Mouse (Mus musculus) bone marrow macrophage, adult 2 months (primary cell): ENCODE data around the gene Tlr9. TPM values are rescaled to one million over a fixed set of nuclear protein-coding genes. Genes with fewer than 3 reads are reported as not detected.

Source experiments
- H3K27ac ChIP-seq: 2 replicates; pipeline ENCODE4 v1.5.1; 2012; ENCODE audit warnings: low read depth, low read length; ENCODE audit not compliant: insufficient read depth
- H3K4me1 ChIP-seq: 2 replicates; pipeline ENCODE4 v1.6.1; 2012; ENCODE audit warnings: low read length; ENCODE audit not compliant: control insufficient read depth, insufficient read depth
- H3K4me3 ChIP-seq: 2 replicates; pipeline ENCODE4 v1.5.1; 2012; ENCODE audit warnings: mild to moderate bottlenecking, low read length, moderate library complexity; ENCODE audit not compliant: insufficient read depth
- CTCF ChIP-seq: IDR thresholded peaks from 2 replicates; pipeline ENCODE4 v1.5.1; 2012; ENCODE audit warnings: low read depth, mild to moderate bottlenecking, low read length, moderate library complexity
- POLR2A ChIP-seq: IDR thresholded peaks from 2 replicates; pipeline ENCODE4 v1.6.1; 2012; ENCODE audit warnings: mild to moderate bottlenecking, low read depth, low read length, borderline replicate concordance
- polyA plus RNA-seq: library from polyadenylated mRNA; stranded (reverse); fragments of >200 nt; gene quantifications from 2 replicates; pipeline ENCODE4 v1.2.4, GENCODE M21; 2012; ENCODE audit not compliant: missing spikeins, insufficient read depth, insufficient read length

Tlr9 gene
- 41.6 and 61.6 TPM in 2 replicates for polyA plus RNA-seq

GRCm38 (mm10) chr9:106222261-106222851 lies at the start of gene Tlr9:
Gene Tlr9, plus strand, starts transcription at chr9:106222598.
- Histone ChIP-seq H3K4me3 (peak within 1 kb of the TSS; percentile 56), H3K27ac (peak within 1 kb of the TSS; percentile 92), H3K4me1 (peaks cover 49% of the 10 kb centered on the region)
- TF ChIP-seq CTCF = no peak
- TF ChIP-seq POLR2A = no peak

DNA sequence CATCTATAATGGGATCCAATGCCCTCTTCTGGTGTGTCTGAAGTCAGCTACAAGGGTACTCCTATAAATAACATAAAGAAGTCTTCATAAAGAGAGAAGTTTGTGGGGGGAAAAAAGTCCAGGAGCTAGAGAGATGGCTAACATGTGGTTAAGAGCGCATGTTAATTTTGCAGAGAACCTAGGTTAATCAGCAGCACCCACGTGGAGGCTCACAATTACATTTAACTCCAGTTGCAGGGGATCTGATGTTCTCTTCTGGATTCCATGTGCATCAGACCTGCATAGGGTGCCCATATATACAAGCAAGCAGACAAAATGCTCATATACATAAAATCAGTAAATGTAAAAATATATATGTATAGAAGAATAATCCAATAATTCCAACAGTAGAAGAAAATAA lies 49.0 kb upstream of the Tlr9 start:
- H3K27ac ChIP-seq = no peak overlapping the region
- 0 out of 2 replicates have a peak overlapping the region, but pooled peaks have one; percentile 19 for H3K4me3 ChIP-seq
- H3K4me1 ChIP-seq = peaks cover 21% of the 10 kb centered on the region
- no peak for TF ChIP-seq CTCF

GRCm38 (mm10) chr9:106175552-106176200 lies 46.7 kb upstream of the Tlr9 start:
- TF ChIP-seq POLR2A (no peak), CTCF (no peak)
- Histone ChIP-seq H3K27ac (no peak overlapping the region), H3K4me1 (peaks cover 18% of the 10 kb centered on the region), H3K4me3 (no peak overlapping the region)

GRCm38 (mm10) chr9:106176769-106177168 lies 45.6 kb upstream of the Tlr9 start:
- TF ChIP-seq POLR2A (no peak), CTCF (no peak)
- Histone ChIP-seq H3K4me1 (peaks cover 18% of the 10 kb centered on the region), H3K4me3 (no peak overlapping the region), H3K27ac (no peak overlapping the region)

GRCm38 (mm10) chr9:106177799-106178198 lies 44.6 kb upstream of the Tlr9 start:
- no peak overlapping the region for H3K4me3 ChIP-seq
- TF ChIP-seq CTCF (no peak), POLR2A (no peak)
- H3K27ac ChIP-seq = no peak overlapping the region
- H3K4me1 ChIP-seq = peaks cover 18% of the 10 kb centered on the region

DNA sequence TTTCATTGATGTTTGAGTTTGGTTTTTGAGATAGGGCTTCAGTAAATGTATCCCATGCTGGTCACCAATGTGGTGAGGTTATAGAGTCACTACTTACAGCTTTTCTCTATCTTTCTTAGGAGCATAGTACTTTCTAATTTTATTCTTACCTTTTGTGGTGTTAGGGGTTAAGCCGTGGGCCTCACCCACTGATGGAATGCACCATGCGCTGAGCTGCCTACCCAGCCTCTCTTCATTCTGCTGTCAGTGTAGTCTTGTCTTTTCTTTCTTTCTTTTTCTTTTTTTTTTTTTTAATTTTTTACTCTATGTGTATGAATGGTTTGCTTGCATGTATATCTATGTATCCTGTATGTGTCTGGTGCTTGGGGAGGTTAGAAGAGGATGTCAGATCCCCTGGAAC lies 42.9 kb upstream of the Tlr9 start:
- Histone ChIP-seq H3K27ac (no peak overlapping the region), H3K4me3 (no peak overlapping the region), H3K4me1 (peaks cover 5% of the 10 kb centered on the region; the same call in 1 of the 2 replicates)
- TF ChIP-seq CTCF = no peak
- TF ChIP-seq POLR2A = no peak

GRCm38 (mm10) chr9:106179964-106180363 lies 42.4 kb upstream of the Tlr9 start:
- no peak overlapping the region for H3K27ac ChIP-seq
- TF ChIP-seq CTCF (no peak), POLR2A (no peak)
- H3K4me1 ChIP-seq = peaks cover 5% of the 10 kb centered on the region; the same call in 1 of the 2 replicates
- H3K4me3 ChIP-seq = no peak overlapping the region

DNA sequence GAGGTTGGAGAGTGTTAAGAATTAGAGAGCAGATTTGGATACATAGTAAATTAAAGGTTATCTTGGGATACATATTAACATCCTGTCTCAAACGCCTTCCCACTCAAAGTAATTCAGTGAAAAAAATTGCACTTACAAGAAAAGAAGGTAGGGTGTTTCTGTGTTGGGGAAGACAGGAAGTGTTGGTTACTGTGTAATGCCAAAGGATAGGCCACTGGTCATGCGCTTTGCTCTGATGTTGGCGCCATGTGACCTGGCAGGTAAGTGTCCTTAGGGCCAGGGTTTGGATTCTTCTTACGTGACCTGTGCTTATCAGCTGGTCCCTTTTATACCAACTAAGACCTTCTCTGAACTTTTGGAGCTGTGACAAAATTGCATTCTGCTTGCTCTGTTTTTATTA lies 40.3 kb upstream of the Tlr9 start:
- TF ChIP-seq CTCF (no peak), POLR2A (no peak)
- Histone ChIP-seq H3K27ac (no peak overlapping the region), H3K4me3 (no peak overlapping the region), H3K4me1 (no peaks in the 10 kb centered on the region)

GRCm38 (mm10) chr9:106183996-106184395 lies 38.4 kb upstream of the Tlr9 start:
- Histone ChIP-seq H3K4me3 (no peak overlapping the region), H3K27ac (no peak overlapping the region), H3K4me1 (no peaks in the 10 kb centered on the region)
- TF ChIP-seq CTCF (no peak), POLR2A (no peak)

- no peak overlapping the region for H3K27ac ChIP-seq
- no peak for TF ChIP-seq CTCF
- no peak for TF ChIP-seq POLR2A
- no peak overlapping the region for H3K4me3 ChIP-seq
- H3K4me1 ChIP-seq = peaks cover 9% of the 10 kb centered on the region
Measured at GRCm38 (mm10) chr9:106191355-106191754, 31.0 kb upstream of the Tlr9 start.

DNA sequence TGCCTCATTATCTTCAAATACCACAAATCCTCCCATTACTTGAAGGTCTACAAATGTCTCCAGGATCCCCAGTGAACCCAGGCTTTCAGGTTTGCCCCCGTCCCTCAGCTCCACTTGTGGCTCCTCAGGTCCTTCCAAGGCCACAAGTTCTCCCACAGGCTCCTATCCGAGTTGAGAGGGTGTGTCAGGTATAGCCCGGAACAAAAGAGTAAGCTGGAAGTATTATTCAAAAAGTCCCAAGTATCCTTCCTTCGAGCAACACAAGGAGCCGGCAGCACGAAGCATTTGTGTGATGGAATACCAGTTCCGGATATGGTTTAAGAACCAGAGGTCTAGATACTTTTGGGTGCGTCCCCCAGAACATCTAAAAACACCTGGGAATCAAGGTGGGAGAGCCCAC lies 30.4 kb upstream of the Tlr9 start:
- no peak overlapping the region for H3K27ac ChIP-seq
- H3K4me1 ChIP-seq = peaks cover 9% of the 10 kb centered on the region
- no peak for TF ChIP-seq CTCF
- no peak for TF ChIP-seq POLR2A
- no peak overlapping the region for H3K4me3 ChIP-seq
